Mouse (Mus musculus): Measurements from ENCODE around the gene Fbxw7. TPM values are rescaled to one million over a fixed set of nuclear protein-coding genes. Genes with fewer than 3 reads are reported as not detected.

The Fbxw7 gene
- total RNA-seq, 2 experiments from 2014 or later = 20.2 to 35.4 TPM

- DNase-seq = no peak
- intact Hi-C loops (cut with DNase I; ENCODE audit: low total_unique reads) = no loop called here
Measured at GRCm38 (mm10) chr3:84988880-84989279, 173.8 kb downstream of the Fbxw7 start.

DNA sequence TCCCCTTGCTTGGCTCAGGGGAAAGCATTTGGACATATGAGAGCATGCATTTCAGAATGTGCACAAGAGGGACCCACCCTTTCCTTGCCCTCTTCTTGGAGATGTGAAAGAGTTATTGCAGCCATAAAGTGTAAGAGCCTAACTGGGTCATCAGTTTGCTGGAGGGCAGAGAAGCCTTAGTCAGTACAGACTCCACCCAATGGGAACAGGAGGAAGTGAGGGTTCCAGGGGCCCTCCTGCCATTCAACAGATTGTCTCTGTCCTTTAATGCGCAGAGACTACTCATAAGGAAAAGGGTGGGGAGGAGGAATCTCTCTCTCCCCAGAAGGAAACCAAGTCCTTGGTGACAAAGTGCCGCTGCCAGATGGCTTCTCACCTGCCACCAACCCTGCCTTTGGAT, 190.2 kb downstream of the Fbxw7 start:
- no peak for DNase-seq
- intact Hi-C loops (cut with DNase I; ENCODE audit: low total_unique reads) = no loop called here

GRCm38 (mm10) chr3:85012889-85013288, 197.8 kb downstream of the Fbxw7 start:
- DNase-seq = no peak
- intact Hi-C loops (cut with DNase I; ENCODE audit: low total_unique reads) = no loop called here

- intact Hi-C loops (cut with DNase I; ENCODE audit: low total_unique reads) = no loop called here
- DNase-seq = no peak
Measured at GRCm38 (mm10) chr3:85015667-85016066, 200.6 kb downstream of the Fbxw7 start.

DNA sequence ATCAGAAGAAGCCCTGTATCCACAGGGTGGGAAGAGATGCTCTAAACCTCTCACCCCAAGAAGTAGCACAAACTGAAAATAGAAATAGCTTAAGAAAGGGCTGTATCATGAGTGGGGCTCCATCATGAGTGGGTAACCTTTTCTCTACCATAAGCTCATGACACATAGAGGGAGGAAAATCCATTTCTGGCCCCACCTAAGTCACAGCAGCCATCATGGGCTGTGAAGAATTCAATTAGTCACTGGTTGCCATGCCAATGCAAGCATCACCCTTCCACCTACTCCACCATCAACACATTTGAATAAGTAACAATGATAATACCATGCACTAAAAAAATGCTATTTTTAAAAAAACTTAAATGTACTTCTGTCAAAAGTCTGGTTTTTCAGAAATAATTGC, 205.1 kb downstream of the Fbxw7 start:
- intact Hi-C loops (cut with DNase I; ENCODE audit: low total_unique reads) = no loop called here
- no peak for DNase-seq

GRCm38 (mm10) chr3:85021816-85022215, 206.7 kb downstream of the Fbxw7 start:
- DNase-seq = no peak
- intact Hi-C loops (cut with DNase I; ENCODE audit: low total_unique reads) = no loop called here

- intact Hi-C loops (cut with DNase I; ENCODE audit: low total_unique reads) = no loop called here
- no peak for DNase-seq
Measured at GRCm38 (mm10) chr3:85022800-85023199, 207.7 kb downstream of the Fbxw7 start.

- no peak for DNase-seq
- intact Hi-C loops (cut with DNase I; ENCODE audit: low total_unique reads) = no loop called here
Measured at GRCm38 (mm10) chr3:85024237-85024636, 209.2 kb downstream of the Fbxw7 start.

- intact Hi-C loops (cut with DNase I; ENCODE audit: low total_unique reads) = no loop called here
- DNase-seq = no peak
Measured at GRCm38 (mm10) chr3:85024817-85025705, 210.0 kb downstream of the Fbxw7 start.

Other genes with a start within 250 kb of the Fbxw7 start
- gene Arfip1, start 232.6 kb upstream of the Fbxw7 start, total RNA-seq (2021) = 10 to 100 TPM; 14.0 to 17.4 TPM
- 10 to 100 TPM; 11.1 to 14.2 TPM for gene Tigd4, start 221.7 kb upstream of the Fbxw7 start, total RNA-seq (2021)
- gene Tmem154, start 149.1 kb upstream of the Fbxw7 start, total RNA-seq (2021) = 1 to 10 TPM; 1.4 to 2.1 TPM